Mouse (Mus musculus): ENCODE results near the gene Ubash3a. TPM values are rescaled to one million over a fixed set of nuclear protein-coding genes. Genes with fewer than 3 reads are reported as not detected.

Gene Ubash3a
- total RNA-seq, 1 experiment from 2014 or later: 37.7 TPM

Other genes with a start within 250 kb of the Ubash3a start
- gene Abcg1, start 150.2 kb upstream of the Ubash3a start, total RNA-seq (2017): 19.5 and 22.7 TPM in 2 replicates
- gene Tff3, start 78.2 kb upstream of the Ubash3a start, total RNA-seq (2017): not detected in 2 replicates
- gene Tff2, start 63.6 kb upstream of the Ubash3a start, total RNA-seq (2017): not detected in 2 replicates
- gene Tff1, start 42.6 kb upstream of the Ubash3a start, total RNA-seq (2017): not detected in 2 replicates
- gene Tmprss3, start 8.9 kb upstream of the Ubash3a start, total RNA-seq (2017): 2.9 and 4.2 TPM in 2 replicates
- not detected in 2 replicates for gene Rsph1, start 69.5 kb downstream of the Ubash3a start, total RNA-seq (2017)
- gene Slc37a1, start 78.9 kb downstream of the Ubash3a start, total RNA-seq (2017): 9.4 and 10.7 TPM in 2 replicates
- not detected in 2 replicates for gene Pde9a, start 178.3 kb downstream of the Ubash3a start, total RNA-seq (2017)